Mouse (Mus musculus) ovary, adult 18-20 months (tissue): ENCODE measurements at regions not wholly inside any gene's neighbourhood (a gene's known extent, or its start where the extent isn't known, plus 50 kb on each side); places are given as distances from the start of the nearest gene placed in this dataset.

Experiments
- DNase-seq: peaks from one replicate; pipeline ENCODE4 v3.0.0; 2022; ENCODE audit warnings: low spot score, mixed read lengths

DNA sequence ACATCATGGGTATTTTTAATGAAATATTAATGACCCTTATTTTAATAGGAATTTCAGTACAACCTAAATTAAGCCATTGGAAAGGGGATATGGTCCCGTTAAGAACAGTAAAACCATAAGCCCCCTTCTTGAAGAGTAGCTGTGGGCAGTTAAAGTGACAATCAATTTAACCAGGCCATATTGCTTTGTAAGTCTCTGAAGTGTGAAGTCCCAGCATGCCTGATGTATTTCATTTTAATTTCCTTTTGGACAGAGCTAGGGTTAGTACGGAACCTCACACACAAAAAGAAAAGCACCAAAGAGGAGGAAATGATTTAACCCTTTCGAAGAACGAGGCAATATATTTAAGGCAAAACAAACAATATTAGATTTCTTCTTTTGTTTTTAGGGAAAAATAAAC, 640.9 kb downstream of the Kcnj2 start:
- no peak for DNase-seq

GRCm38 (mm10) chr11:111715401-111715800, 649.4 kb downstream of the Kcnj2 start:
- DNase-seq, result no peak

DNA sequence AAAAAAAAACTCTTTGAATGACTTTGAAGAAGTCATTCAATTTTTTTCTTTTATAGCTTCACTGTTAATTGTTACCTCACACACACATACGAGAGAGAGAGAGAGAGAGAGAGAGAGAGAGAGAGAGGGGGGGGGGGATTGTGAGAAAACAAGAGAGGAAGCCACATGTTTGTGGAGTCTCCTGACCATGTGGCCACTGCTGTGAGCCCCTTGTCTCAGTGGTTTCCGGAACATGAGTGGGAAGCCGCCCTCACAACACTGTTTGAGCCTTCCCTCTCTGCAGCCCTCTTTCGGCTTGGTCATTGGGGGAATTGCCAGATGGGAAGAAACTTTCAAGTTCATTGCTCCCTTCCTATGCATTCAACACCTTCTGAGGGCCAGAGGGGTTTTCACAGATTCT, 656.3 kb downstream of the Kcnj2 start:
- no peak for DNase-seq

GRCm38 (mm10) chr11:111728148-111728547, 662.2 kb downstream of the Kcnj2 start:
- DNase-seq, result no peak

DNA sequence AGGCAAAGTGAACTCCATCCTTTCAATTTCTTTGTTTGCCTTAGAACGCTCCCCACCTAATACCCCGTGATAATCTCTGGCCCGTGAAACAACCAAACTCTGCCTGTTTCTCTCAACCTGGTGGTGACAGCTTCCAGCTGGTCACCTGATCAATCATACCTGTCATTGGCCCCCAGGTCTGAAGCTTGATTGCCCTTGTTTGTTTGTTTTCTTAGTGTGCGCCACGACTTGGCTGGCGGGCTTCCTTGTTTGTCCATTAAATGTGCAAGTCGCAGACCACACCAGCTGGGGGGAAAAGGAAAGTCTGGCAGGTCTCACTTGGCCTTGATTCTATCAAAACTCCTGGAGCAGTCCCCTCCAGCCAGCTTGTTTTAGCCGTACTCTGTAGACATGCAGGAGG, 666.1 kb downstream of the Kcnj2 start:
- DNase-seq, result no peak

DNA sequence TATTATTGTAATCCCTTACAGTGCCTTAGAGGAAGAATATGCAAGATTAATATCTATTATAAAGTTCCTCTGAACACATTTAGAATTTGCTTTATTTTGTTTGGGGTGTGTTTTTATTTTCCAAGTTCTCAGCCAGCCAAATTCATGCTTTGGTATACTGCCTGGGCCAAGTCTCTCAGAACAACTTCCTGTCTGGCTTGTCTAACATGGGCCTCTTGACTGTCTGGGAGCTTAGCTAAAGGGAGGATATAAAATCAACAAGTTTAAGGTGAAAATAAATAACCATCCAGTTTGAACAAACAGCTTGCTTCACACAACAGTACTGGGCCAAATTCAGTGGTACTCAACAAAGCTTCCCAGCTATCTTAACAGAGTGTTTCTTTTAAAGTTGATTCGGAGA, 669.5 kb downstream of the Kcnj2 start:
- no peak for DNase-seq

GRCm38 (mm10) chr11:111735961-111736360, 670.0 kb downstream of the Kcnj2 start:
- DNase-seq, result no peak

DNA sequence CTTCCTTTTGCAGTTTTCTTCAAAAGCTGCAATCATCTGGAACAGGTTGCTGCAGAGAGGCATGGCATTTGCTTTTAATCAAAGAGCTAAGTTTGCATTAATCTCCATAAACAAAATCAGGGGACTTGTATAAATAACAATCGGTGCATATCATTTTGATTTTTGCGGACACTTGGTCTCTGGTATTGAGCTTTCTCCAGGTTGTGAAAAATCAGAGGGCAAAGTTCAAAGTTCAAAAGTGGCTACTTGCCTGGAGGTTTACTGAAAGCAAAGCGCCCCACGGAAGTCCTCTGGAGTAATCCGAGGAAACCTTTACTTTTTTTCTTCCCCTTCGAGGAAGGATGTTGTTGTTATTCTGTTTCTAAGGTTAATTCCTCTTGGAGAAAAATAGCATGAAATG, 677.4 kb downstream of the Kcnj2 start:
- DNase-seq, result no peak

GRCm38 (mm10) chr11:111747262-111747946, 681.4 kb downstream of the Kcnj2 start:
- DNase-seq, result no peak

- no peak for DNase-seq
These were observed 682.0 kb downstream of the Kcnj2 start for GRCm38 (mm10) chr11:111747947-111748322.

DNA sequence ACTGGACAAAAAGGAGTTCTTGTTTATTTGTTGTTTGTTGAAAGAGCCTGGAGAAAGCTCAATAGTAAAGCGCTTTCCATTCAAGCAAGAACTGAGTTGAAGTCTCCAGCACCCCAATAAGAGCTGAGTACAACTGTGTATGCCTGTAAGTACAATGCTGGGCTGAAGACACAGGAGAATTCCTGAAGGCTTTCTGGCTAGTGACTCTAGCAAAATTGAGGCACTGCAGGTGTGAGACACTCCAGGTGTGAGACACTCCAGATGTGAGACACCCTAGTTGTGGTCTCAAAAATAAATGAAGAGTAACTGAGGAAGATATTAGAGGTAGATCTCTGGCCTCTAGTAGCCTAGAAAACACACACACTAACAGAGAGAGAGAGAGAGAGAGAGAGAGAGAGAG, 682.5 kb downstream of the Kcnj2 start:
- DNase-seq, result no peak

GRCm38 (mm10) chr11:111754735-111755134, 688.8 kb downstream of the Kcnj2 start:
- DNase-seq, result no peak

DNA sequence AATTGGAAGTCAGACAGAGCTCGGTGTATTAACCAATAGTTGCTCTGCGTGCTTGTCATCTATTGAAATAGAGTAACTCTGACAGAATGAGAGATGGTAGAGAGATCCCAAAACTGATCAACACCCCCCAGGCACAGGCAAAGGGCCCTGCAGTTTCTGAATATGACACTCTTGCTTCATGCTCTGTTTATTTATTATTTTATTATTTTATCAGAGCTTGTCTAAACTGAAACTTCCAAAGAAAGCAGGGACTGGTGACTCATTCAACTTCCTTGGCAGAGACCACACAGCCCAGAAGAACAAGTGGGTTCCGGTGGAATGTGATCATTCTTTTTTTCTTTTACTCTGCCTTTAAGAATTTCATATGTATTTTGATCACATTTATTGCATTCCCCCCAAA, 697.1 kb downstream of the Kcnj2 start:
- DNase-seq, result no peak

DNA sequence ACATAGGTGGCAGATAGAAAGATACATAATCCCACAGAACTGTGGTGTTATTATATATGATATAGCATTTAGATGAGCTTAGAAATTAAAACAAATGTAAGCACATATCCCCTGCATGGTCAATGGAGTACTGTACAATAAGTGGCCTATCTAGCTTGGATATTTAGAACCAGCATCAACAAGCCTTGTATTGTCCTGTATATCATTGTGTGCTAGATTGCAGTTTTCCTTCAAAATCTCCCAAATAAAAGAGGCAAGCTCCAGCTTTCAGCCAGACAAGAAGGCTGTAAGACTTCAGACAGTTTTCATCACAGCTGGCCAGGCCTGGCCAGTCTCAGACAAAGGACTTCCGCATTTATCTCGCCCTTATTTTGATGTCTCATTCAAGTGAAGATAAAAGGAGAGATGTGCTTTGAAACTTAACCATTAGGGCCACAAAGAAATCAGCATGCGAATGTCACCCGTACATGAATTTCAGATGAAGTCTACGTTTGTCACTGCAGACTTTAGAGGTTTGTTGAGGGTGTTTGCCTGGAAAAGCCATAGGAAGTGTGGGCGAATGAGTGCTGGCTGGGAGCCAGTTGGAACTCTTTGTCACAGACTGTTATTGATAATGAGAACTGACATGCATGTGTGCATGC, 700.5 kb downstream of the Kcnj2 start:
- no peak for DNase-seq

GRCm38 (mm10) chr11:111767012-111767392, 701.0 kb downstream of the Kcnj2 start:
- no peak for DNase-seq

DNA sequence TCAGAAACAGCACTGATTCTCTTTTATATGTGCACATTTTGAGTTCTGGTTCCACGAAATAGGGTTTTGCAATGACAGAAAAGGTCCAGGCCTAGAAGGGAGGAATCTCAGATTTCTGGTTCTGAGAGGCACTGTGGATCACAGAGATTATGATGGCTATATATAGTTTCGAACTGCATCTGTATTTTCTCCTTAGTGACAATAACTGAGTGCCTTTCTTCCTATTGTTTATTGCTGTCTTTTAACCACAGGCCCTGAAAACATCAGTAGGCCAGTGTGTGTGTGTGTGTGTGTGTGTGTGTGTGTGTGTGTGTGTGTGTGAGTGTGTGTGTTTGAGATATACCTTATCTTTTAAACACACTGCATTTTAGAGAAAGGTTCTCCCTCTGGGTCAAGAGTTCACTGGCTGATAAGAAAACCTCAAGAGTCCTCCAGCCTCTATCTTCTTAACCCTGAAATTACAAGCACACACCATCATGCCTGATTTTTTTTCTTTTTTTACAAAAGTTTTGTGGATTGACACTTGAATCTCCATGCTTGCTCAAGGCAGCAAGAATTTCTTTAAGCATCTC, 708.2 kb downstream of the Kcnj2 start:
- DNase-seq, result no peak

GRCm38 (mm10) chr11:111781321-111781720, 715.4 kb downstream of the Kcnj2 start:
- no peak for DNase-seq

DNA sequence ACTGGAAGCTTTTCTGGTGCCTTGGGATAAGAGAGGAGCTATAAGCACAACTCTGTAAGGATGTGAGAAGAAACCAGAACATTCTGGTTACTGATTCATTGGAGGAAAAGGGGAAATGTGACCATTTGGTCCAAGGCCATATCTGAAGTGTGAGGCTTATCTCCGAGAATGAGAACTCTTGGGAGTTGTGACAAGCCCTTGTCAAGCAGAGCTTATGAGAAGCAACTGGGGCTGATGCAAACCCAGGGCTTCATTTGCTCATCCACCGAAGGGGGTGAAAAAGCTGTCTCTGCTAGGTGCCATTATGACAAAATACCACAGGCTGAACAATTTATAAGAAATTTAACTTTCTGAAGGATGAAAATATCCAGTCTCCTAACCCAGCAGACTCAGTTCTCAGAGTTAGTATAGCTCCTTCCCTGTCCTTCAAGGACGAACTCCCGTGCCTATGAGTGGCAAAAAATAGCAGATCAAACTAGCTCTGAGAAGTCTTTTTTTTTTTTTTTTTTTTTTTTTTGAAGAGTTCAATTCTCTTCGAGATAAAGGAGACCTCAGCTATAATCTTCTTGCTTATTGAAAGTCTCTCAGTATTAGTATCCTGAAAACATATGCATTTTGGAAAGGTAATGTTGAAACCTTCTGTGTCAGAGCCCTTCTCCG, 725.4 kb downstream of the Kcnj2 start:
- no peak for DNase-seq

DNA sequence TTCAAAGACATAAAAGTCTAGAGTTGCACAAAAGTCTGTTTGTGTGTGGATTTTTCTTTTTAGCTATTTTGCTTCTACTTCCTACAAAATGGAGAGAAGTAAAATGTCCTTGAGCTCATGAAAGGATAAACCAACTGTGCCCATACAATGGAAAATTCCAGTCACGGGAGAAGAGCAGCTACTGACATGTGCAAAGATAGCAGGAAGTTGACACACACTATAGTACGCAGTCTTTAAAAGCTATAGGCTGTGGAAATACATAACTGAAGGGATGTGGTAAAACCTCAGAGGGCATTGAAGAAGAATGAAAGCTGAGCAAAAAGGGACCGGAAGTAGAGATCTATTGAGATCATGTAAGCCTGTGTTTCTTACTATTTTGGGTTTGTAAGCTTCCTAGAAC, 735.1 kb downstream of the Kcnj2 start:
- no peak for DNase-seq

DNA sequence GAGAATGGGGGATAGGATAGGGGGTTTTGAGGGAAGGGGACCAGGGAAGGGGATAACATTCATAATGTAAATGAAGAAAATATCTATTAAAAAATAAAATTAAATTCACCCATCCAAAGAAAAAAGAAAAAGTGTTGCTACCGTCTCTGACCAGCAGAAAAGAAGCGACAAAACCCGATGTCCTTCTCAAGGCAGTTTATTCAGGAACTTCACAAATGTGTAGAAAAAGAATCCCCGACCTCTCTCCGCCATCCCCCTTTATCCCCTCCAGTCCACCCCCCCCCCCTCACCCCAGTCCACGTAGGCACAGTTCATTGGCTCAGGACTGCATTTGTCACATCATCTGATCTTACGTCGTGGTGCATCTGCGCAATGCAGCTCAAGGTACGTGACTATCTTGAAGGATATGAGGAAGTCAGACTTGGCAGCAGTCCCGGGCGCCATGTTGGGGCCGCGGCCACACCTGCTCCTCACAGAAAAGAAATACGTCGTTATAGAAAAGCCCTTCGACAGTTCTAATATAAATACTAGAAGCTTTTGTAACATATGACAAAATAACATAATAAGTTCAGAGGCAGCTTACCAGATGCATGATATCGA, 750.3 kb downstream of the Kcnj2 start:
- DNase-seq, result no peak

DNA sequence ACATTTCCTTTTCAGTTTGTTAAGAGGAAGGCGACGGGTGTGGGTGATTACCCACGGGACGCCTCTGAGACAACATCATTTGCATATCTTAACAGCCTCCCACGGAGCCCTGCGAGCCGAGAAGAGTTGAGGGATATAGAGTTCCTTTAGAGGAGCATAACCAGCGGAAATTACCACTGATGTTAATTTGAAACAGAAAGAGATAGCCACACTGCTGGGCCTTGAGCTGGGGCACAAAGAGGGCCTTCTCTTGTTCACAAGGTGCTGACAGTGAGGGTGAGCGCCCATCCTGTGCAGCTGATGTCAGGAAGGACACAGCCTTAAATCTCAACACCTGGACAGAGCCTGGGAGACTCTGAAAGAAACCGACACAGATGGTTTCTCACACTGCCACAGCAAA, 752.2 kb downstream of the Kcnj2 start:
- no peak for DNase-seq

- no peak for DNase-seq
These were observed 754.4 kb downstream of the Kcnj2 start for GRCm38 (mm10) chr11:111820356-111820755.

- no peak for DNase-seq
These were observed 762.5 kb downstream of the Kcnj2 start for GRCm38 (mm10) chr11:111828455-111828854.
